8 mouse cellular contexts compared by ENCODE assay signal in genomic region chr13:113869212-113870205, GRCm38 (mm10).
DNase-seq lines count a peak whose midpoint lies in the region; ATAC-seq and TF ChIP-seq lines count a peak whose summit lies in the region.

No protein-coding gene starts in this region.

- no peak for TF ChIP-seq POLR2A in small intestine, adult 2 months (IDR thresholded peaks at IDR 0.05; ENCODE audit: low read depth, low read length)

- TF ChIP-seq CTCF in small intestine, adult 2 months (IDR thresholded peaks at IDR 0.05; ENCODE audit: extremely low read depth, insufficient read length, insufficient replicate concordance, low read depth, low read length), result peak; percentile 87; the same call in 1 of the 2 replicates

- no peak overlapping the region for H3K4me2 ChIP-seq in kidney, embryonic 14.5 days (replicated peaks; ENCODE audit: low read depth, low read length)
- H3K4me2 ChIP-seq in embryonic facial prominence, embryonic 11.5 days (ENCODE audit: low read depth, low read length), result no peak overlapping the region
- no peak overlapping the region for H3K4me2 ChIP-seq in heart, embryonic 11.5 days

- no peaks in the 10 kb centered on the region for H3K4me1 ChIP-seq in kidney, embryonic 14.5 days (ENCODE audit: control insufficient read depth, insufficient read depth, low read length)
- no peaks in the 10 kb centered on the region for H3K4me1 ChIP-seq in embryonic facial prominence, embryonic 11.5 days (ENCODE audit: control insufficient read depth, insufficient read depth, low read length)
- peaks cover 19% of the 10 kb centered on the region; the same call in 1 of the 2 replicates for H3K4me1 ChIP-seq in heart, embryonic 11.5 days (ENCODE audit: control insufficient read depth, insufficient read depth, low read length)
- no peaks in the 10 kb centered on the region for H3K4me1 ChIP-seq in small intestine, adult 2 months (ENCODE audit: control insufficient read depth, insufficient read depth, insufficient read length, low read length)

- no peak overlapping the region for H3K4me3 ChIP-seq in kidney, embryonic 14.5 days (ENCODE audit: low read length)
- H3K4me3 ChIP-seq in embryonic facial prominence, embryonic 11.5 days (ENCODE audit: low read depth, low read length), result no peak overlapping the region
- no peak overlapping the region for H3K4me3 ChIP-seq in heart, embryonic 11.5 days (ENCODE audit: low read depth, low read length)
- H3K4me3 ChIP-seq in small intestine, adult 2 months (ENCODE audit: low read depth, low read length), result no peak overlapping the region

- no peak overlapping the region for H3K9ac ChIP-seq in kidney, embryonic 14.5 days (ENCODE audit: low read depth, low read length)
- H3K9ac ChIP-seq in embryonic facial prominence, embryonic 11.5 days (replicated peaks; ENCODE audit: low read length), result no peak overlapping the region
- H3K9ac ChIP-seq in heart, embryonic 11.5 days (ENCODE audit: low read depth, low read length), result no peak overlapping the region

- H3K9me3 ChIP-seq in kidney, embryonic 14.5 days (ENCODE audit: control insufficient read depth, low read length), result no peaks in the 10 kb centered on the region
- H3K9me3 ChIP-seq in embryonic facial prominence, embryonic 11.5 days (replicated peaks; ENCODE audit: control insufficient read depth, low read length), result no peaks in the 10 kb centered on the region
- no peaks in the 10 kb centered on the region for H3K9me3 ChIP-seq in heart, embryonic 11.5 days (replicated peaks; ENCODE audit: control insufficient read depth, low read length)

- no peaks in the 10 kb centered on the region for H3K36me3 ChIP-seq in kidney, embryonic 14.5 days (ENCODE audit: control insufficient read depth, insufficient read depth, low read length)
- no peaks in the 10 kb centered on the region for H3K36me3 ChIP-seq in embryonic facial prominence, embryonic 11.5 days (replicated peaks; ENCODE audit: control insufficient read depth, insufficient read depth, low read depth, low read length)
- no peaks in the 10 kb centered on the region for H3K36me3 ChIP-seq in heart, embryonic 11.5 days (ENCODE audit: control insufficient read depth, insufficient read depth, low read length)
- no peaks in the 10 kb centered on the region for H3K36me3 ChIP-seq in small intestine, adult 2 months (ENCODE audit: control insufficient read depth, insufficient read depth, low read length)

- H3K27me3 ChIP-seq in kidney, embryonic 14.5 days (ENCODE audit: control insufficient read depth, insufficient read depth, low read length), result no peaks in the 10 kb centered on the region
- no peaks in the 10 kb centered on the region for H3K27me3 ChIP-seq in embryonic facial prominence, embryonic 11.5 days (ENCODE audit: control insufficient read depth, insufficient read depth, low read length)
- H3K27me3 ChIP-seq in heart, embryonic 11.5 days (ENCODE audit: control insufficient read depth, insufficient read depth, low read length), result no peaks in the 10 kb centered on the region
- no peaks in the 10 kb centered on the region for H3K27me3 ChIP-seq in small intestine, adult 2 months (ENCODE audit: control insufficient read depth, insufficient read depth, low read length)

- DNase-seq in kidney, adult 18-20 months, result peak; percentile 58
- DNase-seq in adipocyte (ENCODE audit: low spot score), result peak; percentile 65
- peak; percentile 73 for DNase-seq in embryonic facial prominence, embryonic 11.5 days (ENCODE audit: low spot score)
- DNase-seq in kidney, postnatal 36 days, result peak; percentile 60 to 83
- peak; percentile 46 for DNase-seq in lung, postnatal 25 days (ENCODE audit: low spot score)

- no peak overlapping the region for H3K27ac ChIP-seq in kidney, embryonic 14.5 days (ENCODE audit: low read depth, low read length)
- no peak overlapping the region for H3K27ac ChIP-seq in embryonic facial prominence, embryonic 11.5 days (replicated peaks; ENCODE audit: low read depth, low read length)
- peak overlapping the region; percentile 35; the same call in 1 of the 2 replicates for H3K27ac ChIP-seq in heart, embryonic 11.5 days (ENCODE audit: low read depth, low read length)
- H3K27ac ChIP-seq in small intestine, adult 2 months (ENCODE audit: insufficient read depth, low read depth, low read length), result no peak overlapping the region

- 63% methylated on average over 20 of the region's 20 CpGs for WGBS in kidney, embryonic 14.5 days
- 62% methylated on average over 20 of the region's 20 CpGs for WGBS in embryonic facial prominence, embryonic 11.5 days
- WGBS in heart, embryonic 11.5 days (ENCODE audit: insufficient replicate concordance), result 42% methylated on average over 20 of the region's 20 CpGs
- 78% methylated on average over 20 of the region's 20 CpGs for WGBS in small intestine, adult 2 months

- ATAC-seq in kidney, embryonic 14.5 days (ENCODE audit: low FRiP score, low TSS enrichment), result no peak; the same call in 1 of the 2 replicates
- peak; percentile 41; the same call in 1 of the 2 replicates for ATAC-seq in embryonic facial prominence, embryonic 11.5 days (replicated peaks; ENCODE audit: insufficient number of reproducible peaks, low FRiP score, low TSS enrichment, low read depth)
- no peak for ATAC-seq in heart, embryonic 11.5 days (replicated peaks; ENCODE audit: insufficient number of reproducible peaks, low FRiP score, low TSS enrichment)
